Mouse (Mus musculus) limb, embryonic 12.5 days (tissue): Measurements from ENCODE around the gene Prpf31. TPM values are rescaled to one million over a fixed set of nuclear protein-coding genes. Genes with fewer than 3 reads are reported as not detected.
"Not testable (repeated sequence)": the region's sequence is repeated elsewhere in the genome, so short reads cannot be mapped to it uniquely, and the experiment has no call there.

Experiments used
- ATAC-seq: fragments of 200-750 bp; cut with Nextera tagmentation; 2 replicates; pipeline ENCODE4 v1.8.0; 2017; ENCODE audit warnings: low read depth, moderate TSS enrichment; ENCODE audit not compliant: insufficient number of reproducible peaks, insufficient read depth, low FRiP score, low TSS enrichment
- H3K27ac ChIP-seq: fragments of 300-500 bp; sonication (generic); 2 replicates; pipeline ENCODE4 v1.5.1; 2016; ENCODE audit warnings: mild to moderate bottlenecking, moderate library complexity
- H3K27me3 ChIP-seq: fragments of 300-500 bp; sonication (generic); 2 replicates; pipeline ENCODE4 v1.6.1; 2016; ENCODE audit warnings: mild to moderate bottlenecking, moderate library complexity
- H3K36me3 ChIP-seq: fragments of 300-500 bp; sonication (generic); 2 replicates; pipeline ENCODE4 v1.6.1; 2016; ENCODE audit warnings: mild to moderate bottlenecking, moderate library complexity
- H3K4me1 ChIP-seq: fragments of 300-500 bp; sonication (generic); replicated peaks from 2 replicates; pipeline ENCODE4 v1.6.1; 2016
- H3K4me2 ChIP-seq: fragments of 300-500 bp; sonication (generic); 2 replicates; pipeline ENCODE4 v1.6.1; 2016; ENCODE audit warnings: mild to moderate bottlenecking, moderate library complexity
- H3K4me3 ChIP-seq: fragments of 300-500 bp; sonication (generic); replicated peaks from 2 replicates; pipeline ENCODE4 v1.5.1; 2016; ENCODE audit warnings: mild to moderate bottlenecking
- H3K9ac ChIP-seq: fragments of 300-500 bp; sonication (generic); replicated peaks from 2 replicates; pipeline ENCODE4 v1.6.1; 2016; ENCODE audit warnings: mild to moderate bottlenecking, moderate library complexity
- H3K9me3 ChIP-seq: fragments of 300-500 bp; sonication (generic); 2 replicates; pipeline ENCODE4 v1.6.1; 2016; ENCODE audit warnings: mild to moderate bottlenecking, moderate library complexity
- WGBS: fragments of 180-500 bp; shearing (Covaris S2); methylation state at CpG from one replicate; pipeline ENCODE4 v1.1.7; 2016; 5-methylcytosine and 5-hydroxymethylcytosine counted together
- polyA plus RNA-seq: library from polyadenylated mRNA; unstranded; fragments of >200 nt; fragmentation: Nextera tagmentation; extraction: Ambion mirVana; gene quantifications from 2 replicates; pipeline ENCODE4 v1.2.1, GENCODE M21; 2016

Prpf31 gene
- polyA plus RNA-seq = 133 and 136 TPM in 2 replicates

GRCm38 (mm10) chr7:3629543-3630477 is at the start of gene Prpf31, which contains the start of gene Tfpt:
Gene Prpf31 (plus strand): TSS chr7:3629985.
Gene Tfpt (minus strand): TSS chr7:3629929.
- peaks cover 51% of the 10 kb centered on the region for H3K36me3 ChIP-seq

GRCm38 (mm10) chr7:3580029-3580428 is 49.8 kb upstream of the Prpf31 start:
- no peaks in the 10 kb centered on the region for H3K4me1 ChIP-seq
- no peak overlapping the region for H3K9ac ChIP-seq
- H3K4me2 ChIP-seq = no peak overlapping the region
- no peak for ATAC-seq
- no peaks in the 10 kb centered on the region for H3K27me3 ChIP-seq
- no peak overlapping the region for H3K4me3 ChIP-seq
- no peak overlapping the region for H3K27ac ChIP-seq
- peaks cover 6% of the 10 kb centered on the region; the same call in 1 of the 2 replicates for H3K9me3 ChIP-seq
- WGBS = 45% methylated on average over 2 of the region's 2 CpGs
- H3K36me3 ChIP-seq = no peaks in the 10 kb centered on the region

More at GRCm38 (mm10) chr7:3629543-3630477, at the start of gene Prpf31, which contains the start of gene Tfpt:
- peak; percentile 77 for ATAC-seq
- H3K27ac ChIP-seq = peak within 1 kb of the TSS; percentile 77
- no peaks in the 10 kb centered on the region for H3K27me3 ChIP-seq
- peak within 1 kb of the TSS; percentile 97 for H3K4me2 ChIP-seq
- H3K4me1 ChIP-seq = peaks cover 21% of the 10 kb centered on the region
- H3K9ac ChIP-seq = peak within 1 kb of the TSS; percentile 75
- WGBS = 1% methylated on average over 47 of the region's 47 CpGs
- H3K9me3 ChIP-seq = no peaks in the 10 kb centered on the region
- peak within 1 kb of the TSS; percentile 65 for H3K4me3 ChIP-seq

- 15% methylated on average over 6 of the region's 6 CpGs for WGBS
- no peak for ATAC-seq
- Histone ChIP-seq H3K27ac (no peak overlapping the region), H3K4me1 (no peaks in the 10 kb centered on the region), H3K9me3 (peaks cover 6% of the 10 kb centered on the region; the same call in 1 of the 2 replicates), H3K9ac (no peak overlapping the region), H3K4me3 (no peak overlapping the region), H3K36me3 (no peaks in the 10 kb centered on the region), H3K4me2 (no peak overlapping the region), H3K27me3 (peaks cover 11% of the 10 kb centered on the region; the same call in 1 of the 2 replicates)
Measured at GRCm38 (mm10) chr7:3585763-3586162, 44.0 kb upstream of the Prpf31 start.

- Histone ChIP-seq H3K4me1 (no peaks in the 10 kb centered on the region), H3K9ac (no peak overlapping the region), H3K36me3 (no peaks in the 10 kb centered on the region), H3K4me3 (no peak overlapping the region), H3K27ac (no peak overlapping the region), H3K4me2 (no peak overlapping the region), H3K9me3 (peaks cover 6% of the 10 kb centered on the region; the same call in 1 of the 2 replicates), H3K27me3 (peaks cover 11% of the 10 kb centered on the region; the same call in 1 of the 2 replicates)
- WGBS = 7% methylated on average over 5 of the region's 5 CpGs
- no peak for ATAC-seq
Measured at GRCm38 (mm10) chr7:3586255-3586654, 43.5 kb upstream of the Prpf31 start.

GRCm38 (mm10) chr7:3587292-3587691 is 42.5 kb upstream of the Prpf31 start:
- Histone ChIP-seq H3K4me2 (no peak overlapping the region), H3K27me3 (peaks cover 11% of the 10 kb centered on the region; the same call in 1 of the 2 replicates), H3K9ac (no peak overlapping the region), H3K4me1 (no peaks in the 10 kb centered on the region), H3K4me3 (no peak overlapping the region), H3K36me3 (no peaks in the 10 kb centered on the region), H3K27ac (no peak overlapping the region), H3K9me3 (no peaks in the 10 kb centered on the region)
- WGBS = 74% methylated on average over 1 of the region's 1 CpGs
- ATAC-seq = no peak

GRCm38 (mm10) chr7:3590550-3590949 is 39.2 kb upstream of the Prpf31 start:
- no peak overlapping the region for H3K9ac ChIP-seq
- ATAC-seq = no peak

GRCm38 (mm10) chr7:3591534-3591933 is 38.3 kb upstream of the Prpf31 start:
- Histone ChIP-seq H3K36me3 (no peaks in the 10 kb centered on the region), H3K27ac (no peak overlapping the region), H3K9ac (no peak overlapping the region), H3K9me3 (no peaks in the 10 kb centered on the region), H3K4me3 (no peak overlapping the region), H3K4me2 (no peak overlapping the region), H3K27me3 (no peaks in the 10 kb centered on the region), H3K4me1 (no peaks in the 10 kb centered on the region)
- 85% methylated on average over 1 of the region's 1 CpGs for WGBS
- no peak for ATAC-seq

More at GRCm38 (mm10) chr7:3590550-3590949, 39.2 kb upstream of the Prpf31 start:
- Histone ChIP-seq H3K27me3 (peaks cover 8% of the 10 kb centered on the region; the same call in 1 of the 2 replicates), H3K27ac (no peak overlapping the region), H3K36me3 (no peaks in the 10 kb centered on the region), H3K9me3 (no peaks in the 10 kb centered on the region), H3K4me2 (no peak overlapping the region), H3K4me1 (no peaks in the 10 kb centered on the region), H3K4me3 (no peak overlapping the region)
- WGBS = 73% methylated on average over 3 of the region's 3 CpGs

- Histone ChIP-seq H3K4me2 (no peak overlapping the region), H3K9me3 (no peaks in the 10 kb centered on the region), H3K27ac (no peak overlapping the region), H3K9ac (no peak overlapping the region), H3K27me3 (no peaks in the 10 kb centered on the region), H3K4me1 (no peaks in the 10 kb centered on the region), H3K36me3 (no peaks in the 10 kb centered on the region), H3K4me3 (no peak overlapping the region)
- no peak for ATAC-seq
Measured at GRCm38 (mm10) chr7:3593855-3594254, 35.9 kb upstream of the Prpf31 start.

- Histone ChIP-seq H3K9ac (no peak overlapping the region), H3K4me3 (no peak overlapping the region), H3K4me2 (peak overlapping the region; percentile 23; the same call in 1 of the 2 replicates), H3K27ac (no peak overlapping the region), H3K36me3 (no peaks in the 10 kb centered on the region), H3K4me1 (no peaks in the 10 kb centered on the region), H3K27me3 (no peaks in the 10 kb centered on the region), H3K9me3 (no peaks in the 10 kb centered on the region)
- no peak for ATAC-seq
- 36% methylated on average over 5 of the region's 5 CpGs for WGBS
Measured at GRCm38 (mm10) chr7:3594686-3595085, 35.1 kb upstream of the Prpf31 start.

GRCm38 (mm10) chr7:3595146-3595545 is 34.6 kb upstream of the Prpf31 start:
- H3K9me3 ChIP-seq = no peaks in the 10 kb centered on the region
- H3K9ac ChIP-seq = no peak overlapping the region
- WGBS = 19% methylated on average over 9 of the region's 9 CpGs
- H3K36me3 ChIP-seq = no peaks in the 10 kb centered on the region
- H3K27me3 ChIP-seq = no peaks in the 10 kb centered on the region
- H3K4me3 ChIP-seq = no peak overlapping the region
- H3K4me2 ChIP-seq = peak overlapping the region; percentile 23; the same call in 1 of the 2 replicates
- no peaks in the 10 kb centered on the region for H3K4me1 ChIP-seq
- no peak for ATAC-seq
- H3K27ac ChIP-seq = no peak overlapping the region

GRCm38 (mm10) chr7:3597755-3598154 is 32.0 kb upstream of the Prpf31 start:
- H3K36me3 ChIP-seq, H3K9me3 ChIP-seq, H3K4me3 ChIP-seq, H3K27me3 ChIP-seq, ATAC-seq, H3K4me1 ChIP-seq, H3K4me2 ChIP-seq, H3K9ac ChIP-seq, H3K27ac ChIP-seq: not testable (repeated sequence)
- 71% methylated on average over 1 of the region's 1 CpGs for WGBS
